Mouse (Mus musculus) myocyte (in vitro differentiated cells): Measurements from ENCODE around the gene Gm11034. TPM values are rescaled to one million over a fixed set of nuclear protein-coding genes. Genes with fewer than 3 reads are reported as not detected.

Experiments
- H3K27me3 ChIP-seq: one replicate; pipeline ENCODE4 v1.6.1; 2011; ENCODE audit not compliant: control insufficient read depth, insufficient read depth, insufficient read length
- H3K36me3 ChIP-seq: one replicate; pipeline ENCODE4 v1.6.1; 2011; ENCODE audit not compliant: control insufficient read depth, insufficient read depth
- H3K4me2 ChIP-seq: one replicate; pipeline ENCODE4 v1.6.1; 2011; ENCODE audit warnings: low read depth, control low read depth
- H3K4me3 ChIP-seq: one replicate; pipeline ENCODE4 v1.5.1; 2011; ENCODE audit warnings: mild to moderate bottlenecking, control low read depth, moderate library complexity
- H3K79me2 ChIP-seq: one replicate; pipeline ENCODE4 v1.6.1; 2011; ENCODE audit not compliant: control insufficient read depth, insufficient read depth
- H3ac ChIP-seq: one replicate; pipeline ENCODE4 v1.6.1; 2011; ENCODE audit not compliant: control insufficient read depth, insufficient read length
- CEBPB ChIP-seq: IDR thresholded peaks from 2 replicates; pipeline ENCODE4 v1.6.1; 2011; ENCODE audit warnings: mild to moderate bottlenecking, moderate library complexity; ENCODE audit not compliant: poor library complexity, insufficient read depth, severe bottlenecking
- E2F4 ChIP-seq: IDR thresholded peaks from one replicate; pipeline ENCODE4 v1.6.1; 2011; ENCODE audit warnings: mild to moderate bottlenecking, control low read depth, moderate library complexity; ENCODE audit not compliant: insufficient read depth
- MAX ChIP-seq: IDR thresholded peaks from one replicate; pipeline ENCODE4 v1.6.1; 2011; ENCODE audit warnings: low read depth, mild to moderate bottlenecking, control low read depth
- MYOD1 ChIP-seq, 3 experiments: IDR thresholded peaks; one replicate each; pipeline ENCODE4 v1.6.1; 2011; ENCODE audit warnings: control low read depth in 2 of 3, low read depth in 2 of 3, mild to moderate bottlenecking in 2 of 3, moderate library complexity in 1 of 3; ENCODE audit not compliant: insufficient read length in 2 of 3, control insufficient read depth in 1 of 3
- MYOG ChIP-seq, 3 experiments: IDR thresholded peaks; one replicate each; pipeline ENCODE4 v1.6.1; 2011; ENCODE audit warnings: control low read depth in 2 of 3, low read depth in 2 of 3, mild to moderate bottlenecking in 2 of 3; ENCODE audit not compliant: insufficient read length in 2 of 3, control insufficient read depth in 1 of 3, insufficient read depth in 1 of 3
- POLR2A ChIP-seq: IDR thresholded peaks from one replicate; pipeline ENCODE4 v1.6.1; 2011; ENCODE audit warnings: low read depth, mild to moderate bottlenecking, control low read depth, moderate library complexity; ENCODE audit not compliant: insufficient read length
- POLR2AphosphoS2 ChIP-seq: IDR thresholded peaks from one replicate; pipeline ENCODE4 v1.6.1; 2011; ENCODE audit warnings: low read depth, control low read depth; ENCODE audit not compliant: insufficient read length
- REST ChIP-seq: IDR thresholded peaks from one replicate; pipeline ENCODE4 v1.6.1; 2011; ENCODE audit warnings: mild to moderate bottlenecking, control low read depth, moderate library complexity; ENCODE audit not compliant: insufficient read depth, insufficient read length
- SRF ChIP-seq: IDR thresholded peaks from one replicate; pipeline ENCODE4 v1.6.1; 2011; ENCODE audit warnings: low read depth; ENCODE audit not compliant: control insufficient read depth, insufficient read length
- TCF12 ChIP-seq: IDR thresholded peaks from one replicate; pipeline ENCODE4 v1.6.1; 2011; ENCODE audit warnings: mild to moderate bottlenecking, control low read depth; ENCODE audit not compliant: poor library complexity, insufficient read depth, severe bottlenecking
- TCF3 ChIP-seq: IDR thresholded peaks from one replicate; pipeline ENCODE4 v1.6.1; 2011; ENCODE audit warnings: low read depth, control low read depth; ENCODE audit not compliant: insufficient read length
- USF1 ChIP-seq: IDR thresholded peaks from one replicate; pipeline ENCODE4 v1.6.1; 2011; ENCODE audit warnings: low read depth, mild to moderate bottlenecking, control low read depth, moderate library complexity
- polyA plus RNA-seq: library from polyadenylated mRNA; unstranded; fragments of >200 nt; fragmentation: generic; extraction: Trizol; gene quantifications from one replicate; pipeline ENCODE4 v1.2.1, GENCODE M21; 2012; ENCODE audit warnings: missing spikeins

Gene Gm11034
- polyA plus RNA-seq, 1 experiment: not detected

GRCm38 (mm10) chr8:72242226-72242625 is 28.8 kb upstream of the Gm11034 start:
- H3K36me3 ChIP-seq: no peaks in the 10 kb centered on the region
- TF ChIP-seq POLR2A (no peak), USF1 (no peak), TCF12 (no peak), MAX (no peak), REST (no peak), E2F4 (no peak), MYOG (IDR thresholded peaks at IDR 0.05; ENCODE audit: control insufficient read depth in 1 of 3, insufficient read depth in 1 of 3, insufficient read length in 2 of 3, low read depth in 2 of 3) (no peak), CEBPB (no peak), TCF3 (no peak), SRF (no peak), POLR2AphosphoS2 (no peak), MYOD1 (IDR thresholded peaks at IDR 0.05; ENCODE audit: control insufficient read depth in 1 of 3, insufficient read length in 2 of 3, low read depth in 2 of 3) (no peak)
- peaks cover 13% of the 10 kb centered on the region for H3K79me2 ChIP-seq
- H3K4me2 ChIP-seq: no peak overlapping the region
- no peak overlapping the region for H3ac ChIP-seq
- H3K4me3 ChIP-seq: no peak overlapping the region
- no peaks in the 10 kb centered on the region for H3K27me3 ChIP-seq

- peak overlapping the region; percentile 76 for H3K4me3 ChIP-seq
- H3K4me2 ChIP-seq: peak overlapping the region; percentile 74
- no peaks in the 10 kb centered on the region for H3K27me3 ChIP-seq
- H3K36me3 ChIP-seq: no peaks in the 10 kb centered on the region
- H3ac ChIP-seq: peak overlapping the region; percentile 55
- no peak for TF ChIP-seq POLR2AphosphoS2
- TF ChIP-seq TCF3: no peak
- no peak for TF ChIP-seq MYOD1 (IDR thresholded peaks at IDR 0.05; ENCODE audit: control insufficient read depth in 1 of 3, insufficient read length in 2 of 3, low read depth in 2 of 3)
- no peak for TF ChIP-seq E2F4
- TF ChIP-seq SRF: no peak
- no peak for TF ChIP-seq USF1
- no peak for TF ChIP-seq MYOG (IDR thresholded peaks at IDR 0.05; ENCODE audit: control insufficient read depth in 1 of 3, insufficient read depth in 1 of 3, insufficient read length in 2 of 3, low read depth in 2 of 3)
- TF ChIP-seq REST: no peak
- TF ChIP-seq TCF12: no peak
- H3K79me2 ChIP-seq: peaks cover 13% of the 10 kb centered on the region
These were observed 27.5 kb upstream of the Gm11034 start for GRCm38 (mm10) chr8:72240951-72241350.

GRCm38 (mm10) chr8:72240403-72240763 is 26.9 kb upstream of the Gm11034 start:
- TF ChIP-seq CEBPB: no peak
- no peak for TF ChIP-seq POLR2AphosphoS2
- no peak for TF ChIP-seq MYOG (IDR thresholded peaks at IDR 0.05; ENCODE audit: control insufficient read depth in 1 of 3, insufficient read depth in 1 of 3, insufficient read length in 2 of 3, low read depth in 2 of 3)
- TF ChIP-seq MAX: no peak
- TF ChIP-seq TCF3: no peak
- TF ChIP-seq E2F4: no peak
- no peak for TF ChIP-seq TCF12
- TF ChIP-seq MYOD1 (IDR thresholded peaks at IDR 0.05; ENCODE audit: control insufficient read depth in 1 of 3, insufficient read length in 2 of 3, low read depth in 2 of 3): no peak
- TF ChIP-seq REST: no peak
- TF ChIP-seq SRF: no peak
- no peak for TF ChIP-seq POLR2A
- TF ChIP-seq USF1: no peak

GRCm38 (mm10) chr8:72239499-72240402 is 26.3 kb upstream of the Gm11034 start, which contains the start of gene Ap1m1:
TSS of gene Ap1m1 (plus strand) at chr8:72240018.
- peaks cover 13% of the 10 kb centered on the region for H3K79me2 ChIP-seq
- H3K4me3 ChIP-seq: peak within 1 kb of the TSS; percentile 76
- TF ChIP-seq POLR2A (peak; percentile 72), SRF (no peak), POLR2AphosphoS2 (peak; percentile 60), MAX (no peak), MYOG (IDR thresholded peaks at IDR 0.05; ENCODE audit: control insufficient read depth in 1 of 3, insufficient read depth in 1 of 3, insufficient read length in 2 of 3, low read depth in 2 of 3) (peak in 1 of 3 experiments; percentile 45), MYOD1 (IDR thresholded peaks at IDR 0.05; ENCODE audit: control insufficient read depth in 1 of 3, insufficient read length in 2 of 3, low read depth in 2 of 3) (peak in 2 of 3 experiments; percentile 60 to 72), USF1 (no peak), E2F4 (no peak), REST (no peak), TCF12 (no peak), TCF3 (no peak), CEBPB (no peak)
- peak within 1 kb of the TSS; percentile 74 for H3K4me2 ChIP-seq
- H3K27me3 ChIP-seq: no peaks in the 10 kb centered on the region
- peak within 1 kb of the TSS; percentile 55 for H3ac ChIP-seq
- no peaks in the 10 kb centered on the region for H3K36me3 ChIP-seq

More at GRCm38 (mm10) chr8:72240403-72240763, 26.9 kb upstream of the Gm11034 start:
- H3ac ChIP-seq: peak overlapping the region; percentile 55
- H3K79me2 ChIP-seq: peaks cover 13% of the 10 kb centered on the region
- H3K4me3 ChIP-seq: peak overlapping the region; percentile 76
- H3K27me3 ChIP-seq: no peaks in the 10 kb centered on the region
- peak overlapping the region; percentile 74 for H3K4me2 ChIP-seq
- H3K36me3 ChIP-seq: no peaks in the 10 kb centered on the region
